Mouse (Mus musculus) limb, embryonic 14.5 days (tissue): ENCODE data around the gene Lasp1. TPM values are rescaled to one million over a fixed set of nuclear protein-coding genes. Genes with fewer than 3 reads are reported as not detected.

ENCODE experiments used
- ATAC-seq: fragments of 200-750 bp; cut with Nextera tagmentation; 2 replicates; pipeline ENCODE4 v1.8.0; 2017; ENCODE audit warnings: low read depth, moderate number of reproducible peaks, moderate TSS enrichment; ENCODE audit not compliant: low FRiP score
- DNase-seq: peaks from one replicate; pipeline ENCODE4 v3.0.0-alpha.2; 2015; ENCODE audit warnings: low spot score
- H3K27ac ChIP-seq: fragments of 300-500 bp; sonication (generic); replicated peaks from 2 replicates; pipeline ENCODE4 v1.5.1; 2014; ENCODE audit warnings: low read depth, mild to moderate bottlenecking, low read length, moderate library complexity, mixed read lengths
- H3K27me3 ChIP-seq: fragments of 300-500 bp; sonication (generic); 2 replicates; pipeline ENCODE4 v1.6.1; 2014; ENCODE audit warnings: low read length, mixed read lengths; ENCODE audit not compliant: control insufficient read depth, insufficient read depth
- H3K36me3 ChIP-seq: fragments of 300-500 bp; sonication (generic); 2 replicates; pipeline ENCODE4 v1.6.1; 2014; ENCODE audit warnings: mild to moderate bottlenecking, low read length, moderate library complexity, mixed read lengths; ENCODE audit not compliant: control insufficient read depth, insufficient read depth
- H3K4me1 ChIP-seq: fragments of 300-500 bp; sonication (generic); 2 replicates; pipeline ENCODE4 v1.6.1; 2014; ENCODE audit warnings: antibody characterized with exemption, low read length, mixed read lengths; ENCODE audit not compliant: control insufficient read depth, insufficient read depth
- H3K4me2 ChIP-seq: fragments of 300-500 bp; sonication (generic); replicated peaks from 2 replicates; pipeline ENCODE4 v1.6.1; 2014; ENCODE audit warnings: low read depth, mild to moderate bottlenecking, low read length, moderate library complexity; ENCODE audit not compliant: severe bottlenecking
- H3K4me3 ChIP-seq: fragments of 300-500 bp; sonication (generic); replicated peaks from 2 replicates; pipeline ENCODE4 v1.5.1; 2014; ENCODE audit warnings: low read length
- H3K9ac ChIP-seq: fragments of 300-500 bp; sonication (generic); 2 replicates; pipeline ENCODE4 v1.6.1; 2014; ENCODE audit warnings: mild to moderate bottlenecking, low read depth, low read length, moderate library complexity; ENCODE audit not compliant: severe bottlenecking
- H3K9me3 ChIP-seq: fragments of 300-500 bp; sonication (generic); 2 replicates; pipeline ENCODE4 v1.6.1; 2016; ENCODE audit warnings: low read length; ENCODE audit not compliant: control insufficient read depth
- POLR2A ChIP-seq: fragments of 200-500 bp; IDR thresholded peaks from 2 replicates; pipeline ENCODE4 v1.8.0; 2012; ENCODE audit warnings: inconsistent platforms, mild to moderate bottlenecking, moderate library complexity, borderline replicate concordance; ENCODE audit not compliant: insufficient read depth, insufficient read length; ENCODE audit errors: extremely low read depth
- WGBS: fragments of 180-500 bp; shearing (Covaris S2); extraction: QIAGEN DNeasy Blood & Tissue Kit; methylation state at CpG from one replicate; pipeline ENCODE4 v1.1.7; 2014; 5-methylcytosine and 5-hydroxymethylcytosine counted together
- polyA plus RNA-seq, 2 experiments: library from polyadenylated mRNA; depleted of rRNA in 1 of 2; stranded (reverse) in 1 of 2; unstranded in 1 of 2; fragments of >200 nt; fragmentation: Nextera tagmentation in 1 of 2; extraction: Ambion mirVana in 1 of 2; gene quantifications; 2 replicates each; pipeline versions ENCODE4 v1.2.1 to v1.2.3; 2012 to 2014

The Lasp1 gene
- polyA plus RNA-seq, 2 experiments = 95.7 to 105 TPM

DNA sequence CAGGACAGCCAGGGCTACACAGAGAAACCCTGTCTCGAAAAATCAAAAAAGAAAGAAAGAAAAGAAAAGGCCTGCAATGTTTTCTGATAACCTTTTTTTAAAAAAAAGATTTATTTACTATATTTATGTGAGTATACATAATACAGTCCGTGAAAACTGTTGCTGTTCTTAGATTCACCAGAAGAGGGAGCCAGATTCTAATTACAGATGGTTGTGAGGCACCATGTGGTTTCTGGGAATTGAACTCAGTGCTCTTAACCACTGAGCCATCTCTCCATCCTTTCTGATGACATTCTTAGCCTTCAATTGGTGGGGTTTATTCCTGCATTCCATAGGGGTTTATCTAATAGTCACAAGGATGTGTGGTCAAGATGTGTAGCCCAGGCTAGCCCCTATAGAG lies 5.6 kb upstream of the Lasp1 start:
- H3K27me3 ChIP-seq = no peaks in the 10 kb centered on the region
- no peaks in the 10 kb centered on the region for H3K9me3 ChIP-seq
- H3K27ac ChIP-seq = no peak overlapping the region
- ATAC-seq (no peak), DNase-seq (no peak)
- no peak overlapping the region for H3K4me3 ChIP-seq
- H3K4me1 ChIP-seq = peaks cover 1% of the 10 kb centered on the region; the same call in 1 of the 2 replicates
- H3K9ac ChIP-seq = no peak overlapping the region
- TF ChIP-seq POLR2A = no peak
- H3K36me3 ChIP-seq = no peaks in the 10 kb centered on the region
- 11% methylated on average over 2 of the region's 2 CpGs for WGBS
- H3K4me2 ChIP-seq = no peak overlapping the region

DNA sequence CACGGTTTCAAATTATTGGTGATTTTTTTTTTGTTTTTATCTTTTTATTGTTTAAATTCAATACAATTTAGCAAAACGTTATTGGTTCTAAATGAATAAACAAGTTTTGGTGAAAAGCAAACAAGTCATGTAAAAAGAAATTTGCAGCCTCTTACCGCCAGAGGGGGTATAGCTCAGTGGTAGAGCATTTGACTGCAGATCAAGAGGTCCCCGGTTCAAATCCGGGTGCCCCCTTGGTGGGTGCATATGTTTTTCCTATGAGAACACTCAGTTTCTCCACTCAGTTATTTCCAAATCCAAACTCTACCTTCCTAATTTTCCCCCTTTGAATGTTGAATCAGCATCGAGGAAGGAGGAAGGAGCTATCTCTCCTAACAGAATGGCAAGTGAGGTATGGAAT lies 1.9 kb upstream of the Lasp1 start:
- ATAC-seq = no peak
- peaks cover 14% of the 10 kb centered on the region for H3K4me1 ChIP-seq
- TF ChIP-seq POLR2A = no peak

DNA sequence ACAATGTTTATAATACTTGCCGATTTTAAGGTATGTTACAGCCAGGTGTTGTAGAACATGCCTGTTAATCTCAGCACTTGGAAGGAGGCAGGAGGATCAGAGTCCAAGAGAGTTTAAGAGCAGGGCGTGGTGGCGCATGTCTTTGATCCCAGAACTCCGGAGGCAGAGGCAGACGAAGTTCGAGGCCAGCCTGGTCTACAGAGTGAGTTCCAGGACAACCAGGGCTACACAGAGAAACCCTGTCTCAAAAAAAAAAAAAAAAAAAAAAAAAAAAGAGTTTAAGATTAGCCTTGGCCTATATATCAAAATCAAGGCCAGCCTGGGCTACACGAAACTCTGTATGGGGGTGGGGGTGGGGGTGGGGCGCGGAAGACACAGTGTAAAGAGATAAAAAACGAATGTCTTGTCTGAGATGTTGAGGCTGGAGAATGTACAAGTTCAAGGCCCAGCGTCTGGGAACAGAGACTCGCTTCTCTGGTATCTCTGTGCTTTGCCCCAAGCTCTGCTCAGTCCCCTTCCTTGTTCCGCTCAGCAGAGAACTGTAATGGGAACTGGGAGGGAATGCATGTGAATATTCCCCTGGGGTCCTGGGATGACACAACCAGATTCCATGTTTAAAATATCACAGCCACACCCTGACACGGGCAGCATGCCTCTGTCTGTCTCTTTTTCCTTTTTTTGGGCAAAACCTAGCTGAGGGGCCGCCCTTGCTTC lies 1.3 kb upstream of the Lasp1 start:
- Histone ChIP-seq H3K27me3 (no peaks in the 10 kb centered on the region), H3K9ac (no peak overlapping the region), H3K27ac (no peak overlapping the region), H3K36me3 (no peaks in the 10 kb centered on the region), H3K9me3 (no peaks in the 10 kb centered on the region), H3K4me1 (peaks cover 17% of the 10 kb centered on the region), H3K4me3 (peak overlapping the region; percentile 73; the same call in 1 of the 2 replicates), H3K4me2 (no peak overlapping the region)
- no peak for TF ChIP-seq POLR2A
- WGBS = 61% methylated on average over 15 of the region's 15 CpGs
- ATAC-seq (no peak), DNase-seq (no peak)

More for the DNA sequence above, 1.9 kb upstream of the Lasp1 start:
- no peaks in the 10 kb centered on the region for H3K27me3 ChIP-seq
- H3K4me3 ChIP-seq = no peak overlapping the region
- H3K36me3 ChIP-seq = no peaks in the 10 kb centered on the region
- WGBS = 9% methylated on average over 6 of the region's 6 CpGs
- DNase-seq = peak; percentile 73
- no peak overlapping the region for H3K27ac ChIP-seq
- H3K9ac ChIP-seq = no peak overlapping the region
- no peak overlapping the region for H3K4me2 ChIP-seq
- no peaks in the 10 kb centered on the region for H3K9me3 ChIP-seq

DNA sequence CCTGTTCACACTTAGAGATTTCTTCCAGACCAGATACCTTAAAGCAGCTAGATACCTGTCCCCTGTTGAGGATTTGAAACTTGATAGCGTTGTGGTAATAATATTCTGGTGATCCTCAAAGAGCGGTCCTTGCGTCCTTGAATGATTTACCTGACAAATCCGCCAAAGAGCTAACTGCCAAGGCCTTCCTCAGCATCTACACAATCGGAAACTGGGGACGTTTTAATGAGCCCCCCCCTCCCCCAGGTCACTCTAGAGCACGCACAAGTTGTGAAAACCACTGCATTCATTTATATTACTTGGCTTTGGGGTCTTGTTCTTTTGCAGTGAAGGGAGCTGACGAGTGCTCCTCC lies 741 bp upstream of the Lasp1 start:
- no peaks in the 10 kb centered on the region for H3K27me3 ChIP-seq
- 26% methylated on average over 8 of the region's 8 CpGs for WGBS
- H3K36me3 ChIP-seq = no peaks in the 10 kb centered on the region; the same call in 1 of the 2 replicates
- H3K9ac ChIP-seq = no peak overlapping the region
- no peak for DNase-seq
- H3K9me3 ChIP-seq = no peaks in the 10 kb centered on the region
- peak overlapping the region; percentile 73 for H3K4me3 ChIP-seq
- TF ChIP-seq POLR2A = no peak
- H3K4me2 ChIP-seq = peak overlapping the region; percentile 63
- no peak overlapping the region for H3K27ac ChIP-seq
- no peak for ATAC-seq
- H3K4me1 ChIP-seq = peaks cover 17% of the 10 kb centered on the region

DNA sequence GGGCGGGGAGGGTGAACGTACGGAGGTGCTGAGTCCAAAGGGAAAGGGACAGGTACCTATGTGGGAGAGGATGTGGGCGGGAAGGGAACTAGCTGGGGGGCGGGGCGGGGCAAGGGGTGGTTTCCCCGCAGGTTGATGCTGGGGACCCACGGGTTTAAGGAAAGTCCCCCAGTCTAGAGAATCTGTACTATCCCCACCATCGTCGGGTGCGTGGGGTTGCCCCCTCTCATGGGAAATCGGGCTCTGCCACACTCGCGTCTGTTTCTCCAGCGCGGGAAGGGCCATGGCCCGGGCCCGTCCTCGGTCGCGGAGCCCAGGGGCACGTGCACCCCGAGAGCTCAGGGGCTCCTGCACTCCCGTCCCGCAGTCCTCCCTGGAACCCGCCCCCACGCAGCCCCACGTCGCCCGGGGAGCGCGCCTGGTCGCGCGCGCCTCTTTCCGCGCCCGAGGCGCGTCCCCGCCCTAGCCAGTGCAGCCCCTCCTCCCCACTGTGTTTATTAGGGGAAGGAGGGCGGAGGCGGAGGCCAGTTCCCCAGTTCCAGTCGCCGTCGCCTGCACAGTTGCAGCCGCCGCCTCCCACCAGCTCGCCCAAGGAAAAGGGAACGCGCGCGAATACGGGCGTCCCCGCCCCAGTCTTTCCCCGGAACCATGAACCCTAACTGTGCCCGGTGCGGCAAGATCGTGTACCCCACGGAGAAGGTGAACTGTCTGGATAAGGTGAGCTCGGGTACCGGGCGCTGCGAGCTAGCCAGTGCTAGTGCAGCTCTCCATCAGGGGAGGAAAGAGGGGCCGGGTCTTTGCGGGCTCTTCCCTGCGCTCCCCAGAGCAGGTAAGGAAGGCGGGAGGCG lies 570 bp downstream of the Lasp1 start:
- Histone ChIP-seq H3K9me3 (no peaks in the 10 kb centered on the region), H3K36me3 (peaks cover 4% of the 10 kb centered on the region; the same call in 1 of the 2 replicates), H3K4me3 (peak overlapping the region; percentile 73), H3K4me1 (peaks cover 26% of the 10 kb centered on the region), H3K27ac (peak overlapping the region; percentile 91), H3K9ac (peak overlapping the region; percentile 79), H3K27me3 (no peaks in the 10 kb centered on the region), H3K4me2 (peak overlapping the region; percentile 63)
- peak; percentile 80 for ATAC-seq
- peak; percentile 80; the same call in 1 of the 2 replicates for TF ChIP-seq POLR2A
- 3% methylated on average over 56 of the region's 71 CpGs for WGBS
- peak; percentile 87 for DNase-seq
